Mouse (Mus musculus) kidney, adult 2 months (tissue): ENCODE results near the gene Hrct1.

Experiments used
- CTCF ChIP-seq: fragments of 200-500 bp; conservative IDR thresholded peaks from 2 replicates; pipeline ENCODE4 v1.5.1; 2011; ENCODE audit warnings: low read depth, mild to moderate bottlenecking, control low read depth, low read length, moderate library complexity, mixed read lengths; ENCODE audit not compliant: insufficient read depth, insufficient read length
- POLR2A ChIP-seq: fragments of 200-500 bp; IDR thresholded peaks from one replicate; pipeline ENCODE4 v1.6.1; 2011; ENCODE audit warnings: low read depth, low read length, control low read depth

DNA sequence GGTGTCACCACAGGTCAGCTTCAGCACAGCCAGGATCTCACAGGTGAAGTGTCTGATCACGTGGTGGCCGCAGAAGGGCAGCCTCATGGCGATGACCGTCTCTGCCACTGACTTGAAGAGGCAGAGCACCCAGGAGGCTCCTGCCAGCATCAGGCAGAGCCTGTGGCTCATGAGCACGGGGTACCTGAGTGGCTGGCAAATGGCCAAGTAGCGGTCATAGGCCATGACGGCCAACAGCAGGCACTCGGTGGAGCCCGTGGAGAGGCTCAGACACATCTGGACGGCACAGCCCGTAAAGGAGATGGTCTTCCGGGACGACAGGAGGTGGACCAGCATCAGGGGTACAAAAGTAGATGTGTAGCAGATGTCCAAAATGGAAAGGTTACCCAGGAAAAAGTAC is 21.0 kb upstream of the Hrct1 start:
- TF ChIP-seq POLR2A (no peak), CTCF (no peak)
